Mouse (Mus musculus) naive thymus-derived CD4-positive, alpha-beta T cell, adult 2 months (primary cell): Measurements from ENCODE around the gene Ccdc115.

Source experiments
- DNase-seq: peaks from one replicate; pipeline ENCODE4 v3.0.0-alpha.2; 2011; ENCODE audit warnings: low read depth

The Ccdc115 gene

GRCm38 (mm10) chr1:34439215-34439960, at the start of gene Ccdc115, which contains the start of gene Imp4:
Ccdc115 (minus strand) TSS chr1:34439672.
Imp4 (plus strand) TSS chr1:34439851.
- DNase-seq, result peak; percentile 99

GRCm38 (mm10) chr1:34487383-34487782, 47.9 kb upstream of the Ccdc115 start:
- peak; percentile 33 for DNase-seq

- peak; percentile 86 for DNase-seq
Observed at GRCm38 (mm10) chr1:34485461-34486188, 46.2 kb upstream of the Ccdc115 start.

GRCm38 (mm10) chr1:34484470-34484869, 45.0 kb upstream of the Ccdc115 start:
- peak; percentile 79 for DNase-seq

GRCm38 (mm10) chr1:34481920-34482669, 42.6 kb upstream of the Ccdc115 start:
- peak; percentile 37 for DNase-seq

GRCm38 (mm10) chr1:34480801-34481200, 41.3 kb upstream of the Ccdc115 start:
- DNase-seq, result peak; percentile 67

GRCm38 (mm10) chr1:34478891-34479655, 39.6 kb upstream of the Ccdc115 start:
- DNase-seq, result peak; percentile 74

- DNase-seq, result peak; percentile 88
Observed at GRCm38 (mm10) chr1:34472427-34473300, 33.2 kb upstream of the Ccdc115 start.

GRCm38 (mm10) chr1:34469801-34470200, 30.3 kb upstream of the Ccdc115 start:
- DNase-seq, result no peak

- no peak for DNase-seq
Observed at GRCm38 (mm10) chr1:34468500-34468899, 29.0 kb upstream of the Ccdc115 start.

GRCm38 (mm10) chr1:34468051-34468450, 28.6 kb upstream of the Ccdc115 start:
- no peak for DNase-seq

GRCm38 (mm10) chr1:34465445-34465844, 26.0 kb upstream of the Ccdc115 start:
- DNase-seq, result no peak

GRCm38 (mm10) chr1:34464310-34464817, 24.9 kb upstream of the Ccdc115 start:
- DNase-seq, result peak; percentile 50

- peak; percentile 91 for DNase-seq
Observed at GRCm38 (mm10) chr1:34462766-34463165, 23.3 kb upstream of the Ccdc115 start.

GRCm38 (mm10) chr1:34460061-34460441, 20.6 kb upstream of the Ccdc115 start:
- no peak for DNase-seq

- DNase-seq, result peak; percentile 93
Observed at GRCm38 (mm10) chr1:34459284-34460060, 20.0 kb upstream of the Ccdc115 start, which contains the start of gene Ptpn18. Ptpn18 (plus strand) TSS chr1:34459762.

GRCm38 (mm10) chr1:34458431-34458830, 19.0 kb upstream of the Ccdc115 start:
- peak; percentile 48 for DNase-seq

- DNase-seq, result no peak
Observed at GRCm38 (mm10) chr1:34443124-34443523, 3.7 kb upstream of the Ccdc115 start.

GRCm38 (mm10) chr1:34439961-34440630, 624 bp upstream of the Ccdc115 start:
- DNase-seq, result no peak
